Mouse (Mus musculus) heart, adult 11 months (tissue): ENCODE measurements around the gene Ddx58.

ENCODE experiments used
- DNase-seq: peaks from one replicate; pipeline ENCODE4 v3.0.0; 2022

Gene Ddx58

GRCm38 (mm10) chr4:40180046-40180445 lies 59.6 kb downstream of the Ddx58 start:
- no peak for DNase-seq

- no peak for DNase-seq
Measured at GRCm38 (mm10) chr4:40178584-40178983, 61.0 kb downstream of the Ddx58 start.

GRCm38 (mm10) chr4:40174321-40174720 lies 65.3 kb downstream of the Ddx58 start:
- peak; percentile 95 for DNase-seq

- no peak for DNase-seq
Measured at GRCm38 (mm10) chr4:40172336-40172735, 67.3 kb downstream of the Ddx58 start.

GRCm38 (mm10) chr4:40171477-40171876 lies 68.2 kb downstream of the Ddx58 start:
- no peak for DNase-seq

- no peak for DNase-seq
Measured at GRCm38 (mm10) chr4:40163646-40164045, 76.0 kb downstream of the Ddx58 start.

GRCm38 (mm10) chr4:40160591-40161434 lies 78.8 kb downstream of the Ddx58 start:
- DNase-seq: no peak

GRCm38 (mm10) chr4:40158224-40158540 lies 81.4 kb downstream of the Ddx58 start:
- DNase-seq: peak; percentile 85

GRCm38 (mm10) chr4:40157500-40158223 lies 82.0 kb downstream of the Ddx58 start:
- DNase-seq: peak; percentile 94

- DNase-seq: peak; percentile 82
Measured at GRCm38 (mm10) chr4:40156582-40157499, 82.8 kb downstream of the Ddx58 start.

- DNase-seq: peak; percentile 97
Measured at GRCm38 (mm10) chr4:40156153-40156552, 83.5 kb downstream of the Ddx58 start.

GRCm38 (mm10) chr4:40155467-40155999 lies 84.1 kb downstream of the Ddx58 start:
- peak; percentile 66 for DNase-seq

- peak; percentile 66 for DNase-seq
Measured at GRCm38 (mm10) chr4:40154751-40155150, 84.9 kb downstream of the Ddx58 start.
